Mouse (Mus musculus): Measurements from ENCODE around the gene Pla2g5.
"Not testable (repeated sequence)": the region's sequence is repeated elsewhere in the genome, so short reads cannot be mapped to it uniquely, and the experiment has no call there.

Gene Pla2g5

GRCm38 (mm10) chr4:138858446-138858845 lies 4.8 kb downstream of the Pla2g5 start:
- no peak for DNase-seq (ENCODE audit: low spot score in 2 of 2)

GRCm38 (mm10) chr4:138857576-138857975 lies 5.7 kb downstream of the Pla2g5 start:
- no peak for DNase-seq (ENCODE audit: low spot score in 2 of 2)

GRCm38 (mm10) chr4:138856491-138856890 lies 6.8 kb downstream of the Pla2g5 start:
- peak in 1 of 2 experiments; percentile 69 for DNase-seq (ENCODE audit: low spot score in 2 of 2)

- DNase-seq (ENCODE audit: low spot score in 2 of 2) = no peak
These were observed 8.1 kb downstream of the Pla2g5 start for GRCm38 (mm10) chr4:138855092-138855632.

DNA sequence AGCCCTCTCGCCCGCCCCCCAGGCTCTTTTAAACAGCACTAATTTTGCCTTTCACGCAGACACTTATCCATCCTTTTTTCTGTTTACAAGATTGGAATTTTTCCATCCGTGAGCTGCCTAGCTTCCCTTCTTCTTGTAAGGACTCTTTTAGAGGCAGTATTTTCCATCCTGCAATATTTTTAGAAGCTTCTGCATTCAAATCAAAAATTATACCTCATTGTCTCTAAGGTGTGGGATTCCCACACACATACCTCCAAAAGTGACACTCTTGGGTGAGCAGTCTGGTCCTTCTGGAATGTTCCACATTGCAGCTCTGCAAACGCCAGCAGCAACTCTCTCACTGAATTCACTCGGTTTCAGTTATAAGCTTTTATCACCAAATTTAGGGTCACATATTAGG lies 10.3 kb downstream of the Pla2g5 start:
- DNase-seq (ENCODE audit: low spot score in 2 of 2) = no peak

- DNase-seq (ENCODE audit: low spot score in 2 of 2) = peak; percentile 53 to 72
These were observed 11.8 kb downstream of the Pla2g5 start for GRCm38 (mm10) chr4:138851463-138851862.

- no peak for DNase-seq (ENCODE audit: low spot score in 2 of 2)
These were observed 21.9 kb downstream of the Pla2g5 start for GRCm38 (mm10) chr4:138841386-138841785.

DNA sequence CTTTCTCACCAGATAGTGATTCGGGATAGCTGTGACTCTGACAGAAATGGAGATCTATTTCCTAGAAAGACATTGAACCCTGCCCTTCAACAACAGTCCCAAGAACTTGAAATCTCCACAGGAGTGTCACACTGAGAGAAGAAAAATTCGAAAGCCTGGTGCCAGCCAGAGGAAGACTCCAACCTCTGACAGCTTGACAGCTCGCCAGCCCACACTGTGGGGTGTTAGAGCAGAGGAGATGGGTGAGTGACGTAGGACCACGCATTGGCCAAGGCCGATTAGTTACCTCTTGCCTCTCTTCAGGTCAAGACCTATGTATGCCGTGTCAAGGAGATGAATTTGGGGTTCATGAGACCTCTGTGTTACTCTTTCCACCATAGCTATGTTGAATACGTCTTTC lies 22.6 kb downstream of the Pla2g5 start:
- no peak for DNase-seq (ENCODE audit: low spot score in 2 of 2)

DNA sequence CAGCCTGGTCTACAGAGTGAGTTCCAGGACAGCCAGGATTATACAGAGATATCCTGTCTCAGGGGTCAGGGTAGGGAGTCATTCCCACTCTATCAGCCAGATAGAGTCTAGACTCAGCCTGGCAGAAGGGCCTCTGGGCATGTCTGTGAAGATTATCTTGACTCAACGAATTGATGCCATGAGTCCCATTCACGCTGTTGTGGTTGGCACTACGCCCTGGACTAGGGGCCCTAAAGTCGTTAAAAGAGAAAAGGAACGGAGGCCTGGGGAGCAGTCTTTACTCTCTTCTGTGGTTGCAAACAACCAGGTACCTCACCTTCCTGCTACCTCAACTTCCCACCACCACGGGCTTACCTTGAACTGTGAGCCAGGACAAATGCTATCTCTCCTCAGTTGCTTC lies 23.5 kb downstream of the Pla2g5 start:
- no peak for DNase-seq (ENCODE audit: low spot score in 2 of 2)

DNA sequence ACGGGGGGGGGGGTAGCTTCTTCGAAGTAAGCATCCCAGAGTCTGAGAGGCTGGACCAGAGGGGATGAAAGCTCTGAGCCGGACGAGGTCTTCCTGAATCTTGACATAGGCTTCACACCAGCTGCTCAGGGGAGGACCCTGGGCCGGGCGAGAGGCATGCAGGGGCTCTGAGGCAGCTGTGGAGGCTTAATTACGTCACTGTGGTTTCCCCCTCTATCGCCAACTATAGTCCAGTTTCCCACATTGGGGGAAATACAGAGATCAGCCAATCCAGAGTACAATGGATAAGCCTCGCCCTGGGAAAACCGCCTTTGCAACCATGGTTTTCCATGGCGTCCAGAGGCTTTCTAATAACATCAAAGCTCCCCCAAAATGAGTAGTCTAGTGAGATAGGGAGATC lies 36.1 kb downstream of the Pla2g5 start:
- no peak for DNase-seq (ENCODE audit: low spot score in 2 of 2)

DNA sequence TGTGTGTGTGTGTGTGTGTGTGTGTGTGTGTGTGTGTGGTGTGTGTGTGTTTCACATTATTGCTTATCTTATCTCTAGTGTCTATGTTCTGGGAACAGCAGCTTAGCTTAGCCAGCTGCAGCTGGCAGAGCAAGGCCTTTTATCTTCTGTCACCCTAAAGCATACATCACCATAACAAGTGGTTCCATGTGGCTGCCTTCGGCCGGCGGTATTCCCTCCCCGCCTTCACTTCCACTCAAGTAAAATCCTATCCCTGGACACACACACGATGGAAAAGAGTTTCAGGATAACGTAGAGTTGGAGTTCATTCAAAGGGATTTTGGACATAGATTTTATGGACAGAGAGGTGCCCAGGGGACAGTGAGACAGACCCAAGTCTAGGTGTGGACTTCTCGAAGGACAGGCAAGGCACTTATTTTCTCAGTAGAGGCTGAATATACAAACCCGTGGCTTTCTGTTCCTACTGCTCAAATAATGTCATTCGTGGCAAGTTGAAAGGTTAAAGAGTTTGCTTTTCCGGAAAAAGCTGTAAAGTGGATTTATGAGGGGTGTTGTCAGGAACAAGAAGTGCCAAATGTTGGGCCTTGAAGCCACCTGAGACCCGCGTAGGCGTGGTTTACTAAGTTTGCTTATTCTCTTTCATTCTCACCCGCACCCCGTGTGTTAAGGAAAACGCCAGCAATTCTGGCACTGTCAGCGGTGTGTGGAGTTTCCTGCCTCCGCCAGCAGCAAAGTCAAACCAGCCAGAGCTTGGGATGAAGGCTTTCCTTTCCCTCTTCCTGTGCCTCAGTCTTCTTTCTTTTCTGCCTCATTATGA lies 37.3 kb downstream of the Pla2g5 start:
- no peak for DNase-seq (ENCODE audit: low spot score in 2 of 2)

DNA sequence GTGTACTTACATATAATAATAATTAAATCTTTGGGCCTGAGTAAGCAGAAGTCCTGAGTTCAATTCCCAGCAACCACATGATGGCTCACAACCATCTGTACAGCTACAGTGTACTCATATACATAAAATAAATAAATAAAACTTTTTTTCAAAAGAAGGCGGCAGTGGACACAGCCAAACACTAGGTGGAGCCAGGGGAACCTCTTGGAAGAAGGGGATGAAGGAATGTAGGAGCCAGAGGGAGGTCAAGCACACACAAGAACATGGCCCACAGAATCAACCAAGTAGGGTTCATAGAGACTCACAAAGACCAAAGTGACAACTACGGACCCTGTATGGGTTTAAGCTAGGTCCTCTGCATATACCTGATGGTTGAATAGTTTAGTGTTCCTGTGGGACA lies 38.6 kb downstream of the Pla2g5 start:
- DNase-seq (ENCODE audit: low spot score in 2 of 2) = no peak

GRCm38 (mm10) chr4:138824161-138824560 lies 39.1 kb downstream of the Pla2g5 start:
- not testable (repeated sequence) for DNase-seq (ENCODE audit: low spot score in 2 of 2)

- no peak for DNase-seq (ENCODE audit: low spot score in 2 of 2)
These were observed 42.2 kb downstream of the Pla2g5 start for GRCm38 (mm10) chr4:138821036-138821435.

- DNase-seq (ENCODE audit: low spot score in 2 of 2) = no peak
These were observed 44.2 kb downstream of the Pla2g5 start for GRCm38 (mm10) chr4:138819101-138819500.

- DNase-seq (ENCODE audit: low spot score in 2 of 2) = no peak
These were observed 45.5 kb downstream of the Pla2g5 start for GRCm38 (mm10) chr4:138817736-138818135.

GRCm38 (mm10) chr4:138816166-138816565 lies 47.1 kb downstream of the Pla2g5 start:
- no peak for DNase-seq (ENCODE audit: low spot score in 2 of 2)

GRCm38 (mm10) chr4:138806920-138807541 lies 56.3 kb downstream of the Pla2g5 start:
- DNase-seq (ENCODE audit: low spot score in 2 of 2) = no peak

- no peak for DNase-seq (ENCODE audit: low spot score in 2 of 2)
These were observed 57.1 kb downstream of the Pla2g5 start for GRCm38 (mm10) chr4:138806160-138806559.

- no peak for DNase-seq (ENCODE audit: low spot score in 2 of 2)
These were observed 58.0 kb downstream of the Pla2g5 start for GRCm38 (mm10) chr4:138805248-138805647.

DNA sequence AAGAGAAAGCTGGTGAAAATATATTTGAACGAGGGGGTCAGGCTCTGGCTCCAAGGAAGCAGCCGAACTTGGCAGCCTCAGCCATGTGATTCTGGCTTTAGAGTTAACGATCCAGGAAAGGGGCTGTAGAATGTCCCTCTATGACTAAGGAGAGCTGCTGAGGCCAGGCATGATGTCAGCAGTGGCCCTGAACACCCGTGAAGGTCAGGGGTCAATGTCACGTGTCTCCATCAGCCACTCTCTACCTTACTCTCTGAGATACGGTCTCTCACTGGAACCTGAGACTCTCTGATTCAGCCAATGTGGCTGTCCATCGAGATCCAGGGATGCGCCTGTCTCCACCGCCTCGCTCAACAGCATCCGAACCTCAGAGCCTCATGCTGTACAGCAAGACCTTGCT lies 60.4 kb downstream of the Pla2g5 start:
- DNase-seq (ENCODE audit: low spot score in 2 of 2) = no peak

DNA sequence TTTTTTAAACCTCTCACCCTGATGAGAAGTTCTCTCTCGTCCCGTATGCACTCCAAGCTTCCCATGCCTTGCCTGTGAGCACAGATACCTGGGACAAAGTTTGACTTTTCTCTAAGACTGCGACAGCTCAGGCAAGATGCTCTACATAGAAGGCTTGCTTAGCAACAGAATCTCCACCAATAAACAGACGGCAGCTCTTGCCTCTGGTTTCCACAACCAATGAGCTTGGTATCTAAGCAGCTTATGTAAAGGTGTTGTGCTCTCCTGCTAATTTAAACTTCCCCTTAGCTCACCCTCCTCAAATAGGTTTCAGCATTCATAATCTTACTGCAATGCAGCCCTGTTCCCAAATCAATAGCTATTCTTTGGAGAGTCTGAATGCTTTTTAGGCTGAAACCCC lies 61.7 kb downstream of the Pla2g5 start:
- DNase-seq (ENCODE audit: low spot score in 2 of 2) = no peak

- no peak for DNase-seq (ENCODE audit: low spot score in 2 of 2)
These were observed 63.0 kb downstream of the Pla2g5 start for GRCm38 (mm10) chr4:138800134-138800744.

Data from spleen, postnatal 10 days (tissue).